Mouse (Mus musculus) heart, adult 2 months (tissue): ENCODE results near the gene Armc5.

Experiments used
- CTCF ChIP-seq: fragments of 200-600 bp; IDR thresholded peaks from 2 replicates; pipeline ENCODE4 v1.8.1; 2022; ENCODE audit warnings: antibody characterized with exemption, mild to moderate bottlenecking, moderate library complexity
- EP300 ChIP-seq: fragments of 200-500 bp; IDR thresholded peaks from 2 replicates; pipeline ENCODE4 v1.6.1; 2011; ENCODE audit warnings: low read depth, low read length, control low read depth; ENCODE audit not compliant: insufficient read depth
- POLR2A ChIP-seq: fragments of 200-500 bp; IDR thresholded peaks from 2 replicates; pipeline ENCODE4 v1.6.1; 2011; ENCODE audit warnings: mild to moderate bottlenecking, low read depth, low read length, control low read depth; ENCODE audit not compliant: insufficient read depth

GRCm38 (mm10) chr7:128204179-128204578 is 33.0 kb upstream of the Armc5 start:
- TF ChIP-seq CTCF (no peak), POLR2A (no peak), EP300 (no peak)
